In the genomic region with DNA sequence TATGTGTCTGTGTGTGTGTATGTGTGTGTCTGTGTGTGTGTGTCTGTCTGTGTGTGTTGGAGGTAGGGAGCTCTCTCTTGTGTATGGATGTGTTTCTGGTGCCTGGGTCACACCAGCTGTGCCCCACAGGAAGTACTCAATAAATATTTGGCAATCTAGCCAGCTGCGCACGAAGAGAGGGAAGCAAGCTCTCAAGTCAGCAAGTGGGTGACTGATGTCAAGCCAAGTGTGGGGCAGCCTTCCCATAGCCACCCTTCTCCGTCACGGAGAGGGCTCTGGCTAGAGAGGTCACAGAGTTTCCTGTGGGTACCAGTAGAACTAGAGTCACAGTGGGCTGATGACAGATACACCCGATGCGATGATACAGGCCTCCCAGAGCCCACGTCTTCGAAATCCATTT, we compare ENCODE assay signal across 20 mouse cellular contexts.
DNase-seq lines count a peak whose midpoint lies in the region; ATAC-seq lines count a peak whose summit lies in the region.
"Had no signal": no experiment of that assay in that cellular context is flagged by ENCODE, and none has a peak within 500 bp of the region (broad histone marks: within the 10 kb centered on the region; RNA-seq: fewer than 3 reads in every experiment).

No protein-coding gene starts in this region.

- no peaks in the 10 kb centered on the region for H3K36me3 ChIP-seq in neural tube, embryonic 15.5 days
- no peaks in the 10 kb centered on the region for H3K36me3 ChIP-seq in lung, embryonic 16.5 days (ENCODE audit: control insufficient read depth, insufficient read depth, low read length)
- H3K36me3 ChIP-seq: heart, embryonic 13.5 days; hindbrain, embryonic 15.5 days; intestine, embryonic 15.5 days; kidney, embryonic 15.5 days; limb, embryonic 12.5 days; liver, embryonic 13.5 days; neural tube, embryonic 12.5 days; stomach, embryonic 15.5 days had no signal

- H3K27ac ChIP-seq in neural tube, embryonic 15.5 days (replicated peaks): peak overlapping the region; percentile 7; the same call in 1 of the 2 replicates
- H3K27ac ChIP-seq in lung, embryonic 16.5 days (ENCODE audit: low read length): no peak overlapping the region
- H3K27ac ChIP-seq: heart, embryonic 13.5 days; kidney, embryonic 15.5 days; limb, embryonic 12.5 days; liver, embryonic 13.5 days; neural tube, embryonic 12.5 days; stomach, embryonic 15.5 days had no signal

- H3K9me3 ChIP-seq in neural tube, embryonic 15.5 days (replicated peaks): no peaks in the 10 kb centered on the region
- H3K9me3 ChIP-seq in lung, embryonic 16.5 days (ENCODE audit: control insufficient read depth, low read length): no peaks in the 10 kb centered on the region
- H3K9me3 ChIP-seq: forebrain, embryonic 13.5 days; heart, embryonic 13.5 days; hindbrain, embryonic 15.5 days; intestine, embryonic 15.5 days; kidney, embryonic 15.5 days; limb, embryonic 12.5 days; liver, embryonic 13.5 days; neural tube, embryonic 12.5 days; stomach, embryonic 15.5 days had no signal

- H3K4me2 ChIP-seq in neural tube, embryonic 15.5 days: no peak overlapping the region
- H3K4me2 ChIP-seq in lung, embryonic 16.5 days (ENCODE audit: low read depth, low read length): no peak overlapping the region
- H3K4me2 ChIP-seq: forebrain, embryonic 13.5 days; heart, embryonic 13.5 days; hindbrain, embryonic 15.5 days; intestine, embryonic 15.5 days; kidney, embryonic 15.5 days; limb, embryonic 12.5 days; liver, embryonic 13.5 days; neural tube, embryonic 12.5 days; stomach, embryonic 15.5 days had no signal

- no peak for ATAC-seq in neural tube, embryonic 15.5 days (ENCODE audit: low FRiP score)
- ATAC-seq in lung, embryonic 16.5 days (ENCODE audit: low read depth): peak; percentile 41; the same call in 1 of the 2 replicates
- peak; percentile 57 for ATAC-seq in megakaryocyte, adult 5-6 weeks (ENCODE audit: poor library complexity, severe bottlenecking)
- ATAC-seq: forebrain, embryonic 13.5 days; intestine, embryonic 15.5 days had no signal

- peaks cover 96% of the 10 kb centered on the region for H3K4me1 ChIP-seq in neural tube, embryonic 15.5 days
- peaks cover 60% of the 10 kb centered on the region for H3K4me1 ChIP-seq in lung, embryonic 16.5 days (replicated peaks; ENCODE audit: control insufficient read depth, insufficient read depth, low read length)

- no peak overlapping the region for H3K9ac ChIP-seq in neural tube, embryonic 15.5 days (replicated peaks)
- H3K9ac ChIP-seq in lung, embryonic 16.5 days (ENCODE audit: low read length): no peak overlapping the region
- H3K9ac ChIP-seq: forebrain, embryonic 13.5 days; heart, embryonic 13.5 days; hindbrain, embryonic 15.5 days; intestine, embryonic 15.5 days; kidney, embryonic 15.5 days; limb, embryonic 12.5 days; liver, embryonic 13.5 days; neural tube, embryonic 12.5 days; stomach, embryonic 15.5 days had no signal

- 82% methylated on average over 8 of the region's 8 CpGs for WGBS in neural tube, embryonic 15.5 days
- 30% methylated on average over 8 of the region's 8 CpGs for WGBS in lung, embryonic 16.5 days

- no peaks in the 10 kb centered on the region for H3K27me3 ChIP-seq in neural tube, embryonic 15.5 days (replicated peaks)
- no peaks in the 10 kb centered on the region for H3K27me3 ChIP-seq in lung, embryonic 16.5 days (ENCODE audit: control insufficient read depth, insufficient read depth, low read depth, low read length)
- H3K27me3 ChIP-seq: forebrain, embryonic 13.5 days; heart, embryonic 13.5 days; hindbrain, embryonic 15.5 days; intestine, embryonic 15.5 days; kidney, embryonic 15.5 days; limb, embryonic 12.5 days; liver, embryonic 13.5 days; neural tube, embryonic 12.5 days; stomach, embryonic 15.5 days had no signal

- no peak for DNase-seq in neural tube, embryonic 10.5 days (ENCODE audit: extremely low spot score, low spot score)
- no peak for DNase-seq in kidney, adult 11 months
- no peak for DNase-seq in frontal cortex, adult 2 months (ENCODE audit: extremely low spot score in 1 of 2, low spot score in 1 of 2)
- DNase-seq in testis, postnatal 10 days (ENCODE audit: low spot score): no peak
- DNase-seq: cerebellum, adult 2 months; heart, postnatal 36 days; liver, embryonic 13.5 days; thymus, adult 2 months had no signal

- no peak overlapping the region for H3K4me3 ChIP-seq in neural tube, embryonic 15.5 days (replicated peaks)
- H3K4me3 ChIP-seq in lung, embryonic 16.5 days (ENCODE audit: low read length): no peak overlapping the region
- H3K4me3 ChIP-seq: erythroblast, embryonic 14.5 days; forebrain, embryonic 13.5 days; heart, embryonic 13.5 days; hindbrain, embryonic 15.5 days; intestine, embryonic 15.5 days; kidney, embryonic 15.5 days; limb, embryonic 12.5 days; liver, embryonic 13.5 days; neural tube, embryonic 12.5 days; stomach, embryonic 15.5 days had no signal
